Mouse (Mus musculus): Measurements from ENCODE around the gene Spaca5. TPM values are rescaled to one million over a fixed set of nuclear protein-coding genes. Genes with fewer than 3 reads are reported as not detected.

The Spaca5 gene
- not detected in 2 replicates for polyA plus RNA-seq (2015; fragmentation: Nextera tagmentation; extraction: Ambion mirVana)

- Histone ChIP-seq H3K4me1 (no peaks in the 10 kb centered on the region), H3K9me3 (no peaks in the 10 kb centered on the region), H3K27ac (no peak within 1 kb of the TSS), H3K4me2 (no peak within 1 kb of the TSS), H3K4me3 (no peak within 1 kb of the TSS), H3K9ac (no peak within 1 kb of the TSS), H3K36me3 (no peaks in the 10 kb centered on the region), H3K27me3 (no peaks in the 10 kb centered on the region)
- no peak for ATAC-seq (ENCODE audit: insufficient number of reproducible peaks, low FRiP score, low TSS enrichment, low read depth)
Measured at GRCm38 (mm10) chrX:21068106-21068505, at the start of gene Spaca5. Gene Spaca5 (plus strand): TSS chrX:21068406.

DNA sequence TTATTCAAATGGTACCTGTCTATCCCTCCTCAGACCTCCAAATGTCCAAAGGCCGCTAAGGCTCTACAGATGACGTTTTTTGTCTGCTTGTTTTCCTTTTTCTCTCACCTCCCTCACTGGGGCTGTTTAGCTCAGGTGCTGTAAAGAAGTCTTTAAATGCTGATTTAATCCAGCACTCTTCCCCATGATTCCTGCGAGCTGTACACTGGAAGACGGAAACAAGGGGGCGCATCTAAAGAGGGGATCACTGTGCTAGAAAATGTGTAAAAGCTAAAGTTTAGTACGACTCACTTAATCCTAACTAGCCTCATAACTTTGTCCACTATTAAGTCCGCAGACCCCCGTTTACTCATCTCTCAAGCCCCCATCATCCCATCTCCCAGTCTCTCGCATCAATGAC is 6.7 kb upstream of the Spaca5 start:
- Histone ChIP-seq H3K4me2 (peak overlapping the region; percentile 37), H3K36me3 (no peaks in the 10 kb centered on the region), H3K4me1 (no peaks in the 10 kb centered on the region), H3K4me3 (peak overlapping the region; percentile 47), H3K27me3 (no peaks in the 10 kb centered on the region), H3K27ac (0 out of 2 replicates have a peak overlapping the region, but pooled peaks have one; percentile 57), H3K9me3 (no peaks in the 10 kb centered on the region), H3K9ac (no peak overlapping the region; the same call in 1 of the 2 replicates)
- 29% methylated on average over 9 of the region's 9 CpGs for WGBS
- 0 out of 2 replicates have a peak, but pooled peaks have one; percentile 52 for ATAC-seq (ENCODE audit: insufficient number of reproducible peaks, low FRiP score, low TSS enrichment, low read depth)

GRCm38 (mm10) chrX:21061866-21062543 is 6.2 kb upstream of the Spaca5 start, which contains the start of gene Zfp182:
Gene Zfp182 (minus strand): TSS chrX:21062316.
- no peaks in the 10 kb centered on the region for H3K9me3 ChIP-seq
- H3K27ac ChIP-seq = 0 out of 2 replicates have a peak within 1 kb of the TSS, but pooled peaks have one; percentile 57
- peak within 1 kb of the TSS; percentile 47 for H3K4me3 ChIP-seq
- 0 out of 2 replicates have a peak, but pooled peaks have one; percentile 71 for ATAC-seq (ENCODE audit: insufficient number of reproducible peaks, low FRiP score, low TSS enrichment, low read depth)
- no peaks in the 10 kb centered on the region for H3K4me1 ChIP-seq
- H3K36me3 ChIP-seq = no peaks in the 10 kb centered on the region
- H3K27me3 ChIP-seq = no peaks in the 10 kb centered on the region
- 27% methylated on average over 25 of the region's 25 CpGs for WGBS
- peak within 1 kb of the TSS; percentile 37 for H3K4me2 ChIP-seq
- H3K9ac ChIP-seq = no peak within 1 kb of the TSS; the same call in 1 of the 2 replicates

DNA sequence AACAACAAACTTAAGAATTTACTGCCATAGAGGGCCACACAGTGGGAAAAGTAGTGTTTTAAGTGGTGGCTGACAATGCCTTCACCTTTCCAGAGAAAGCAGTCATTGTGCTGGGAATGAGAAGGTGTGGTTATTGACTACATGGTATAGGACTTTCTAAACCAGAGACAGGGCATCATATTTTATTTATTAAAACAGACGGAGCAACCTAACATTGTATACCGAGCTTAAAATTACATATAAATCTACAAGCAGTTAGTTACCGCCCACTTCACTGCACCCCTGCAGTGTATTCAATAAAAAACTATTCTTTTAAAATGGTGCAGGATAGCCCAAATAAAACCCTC is 5.7 kb upstream of the Spaca5 start:
- no peaks in the 10 kb centered on the region for H3K4me1 ChIP-seq
- no peaks in the 10 kb centered on the region for H3K9me3 ChIP-seq
- no peaks in the 10 kb centered on the region for H3K27me3 ChIP-seq
- no peak overlapping the region for H3K9ac ChIP-seq
- H3K36me3 ChIP-seq = no peaks in the 10 kb centered on the region
- H3K27ac ChIP-seq = no peak overlapping the region
- no peak for ATAC-seq (ENCODE audit: insufficient number of reproducible peaks, low FRiP score, low TSS enrichment, low read depth)
- H3K4me3 ChIP-seq = peak overlapping the region; percentile 47
- 80% methylated on average over 3 of the region's 3 CpGs for WGBS
- peak overlapping the region; percentile 22; the same call in 1 of the 2 replicates for H3K4me2 ChIP-seq

- Histone ChIP-seq H3K9ac (no peak overlapping the region), H3K4me1 (no peaks in the 10 kb centered on the region), H3K4me3 (peak overlapping the region; percentile 42), H3K27me3 (no peaks in the 10 kb centered on the region), H3K9me3 (no peaks in the 10 kb centered on the region), H3K27ac (peak overlapping the region; percentile 81; the same call in 1 of the 2 replicates), H3K4me2 (peak overlapping the region; percentile 44), H3K36me3 (no peaks in the 10 kb centered on the region)
- peak; percentile 24; the same call in 1 of the 2 replicates for ATAC-seq (ENCODE audit: insufficient number of reproducible peaks, low FRiP score, low TSS enrichment, low read depth)
- 49% methylated on average over 6 of the region's 6 CpGs for WGBS
Measured at GRCm38 (mm10) chrX:21088645-21088982, 20.4 kb downstream of the Spaca5 start.

DNA sequence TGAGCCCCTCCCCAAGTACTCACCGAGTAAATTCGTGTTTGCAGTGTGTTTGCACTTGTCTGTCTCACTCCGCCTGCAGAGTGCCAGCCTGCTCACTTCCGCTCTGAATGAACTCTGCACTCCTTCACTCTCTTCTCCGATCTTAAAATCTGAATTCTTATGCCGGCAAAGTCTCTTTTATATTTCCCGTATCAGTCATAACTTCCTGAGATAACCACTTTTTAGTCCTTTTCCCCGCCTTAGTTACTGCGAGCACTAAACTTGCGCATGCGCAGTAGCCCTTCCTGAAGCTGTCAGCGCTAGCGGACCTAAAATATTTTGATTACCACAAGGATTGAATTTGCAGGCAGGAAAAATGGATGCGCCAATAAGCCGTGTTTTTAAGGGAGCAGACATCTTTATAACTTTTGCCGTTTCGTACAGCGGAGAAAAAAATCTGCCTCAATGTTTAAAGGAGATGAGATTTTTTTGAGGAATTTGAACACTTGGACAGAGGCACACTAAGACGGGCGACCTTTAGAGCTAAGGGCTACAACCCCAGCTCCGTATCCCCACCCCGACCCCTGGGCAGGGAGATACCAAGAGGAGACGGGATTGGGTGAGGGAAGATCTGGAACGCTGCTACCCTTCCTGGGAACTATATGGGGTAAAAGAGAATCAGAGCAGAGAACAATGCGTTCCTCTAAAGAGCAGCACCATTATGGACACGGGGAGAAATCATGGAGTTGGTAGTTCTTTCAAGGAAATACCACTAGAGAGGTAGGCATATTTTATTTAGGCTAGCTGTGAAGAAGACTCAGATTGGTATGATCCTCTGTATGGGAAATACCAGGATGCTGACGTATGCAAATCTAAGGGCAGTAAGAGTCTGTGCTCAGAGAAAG is 21.0 kb downstream of the Spaca5 start, which contains the start of gene Zfp300:
TSS of gene Zfp300 (minus strand) at position 545 of the 884 bp plus-strand sequence.
- H3K36me3 ChIP-seq = no peaks in the 10 kb centered on the region
- no peaks in the 10 kb centered on the region for H3K4me1 ChIP-seq
- ATAC-seq (ENCODE audit: insufficient number of reproducible peaks, low FRiP score, low TSS enrichment, low read depth) = peak; percentile 69; the same call in 1 of the 2 replicates
- H3K27ac ChIP-seq = peak within 1 kb of the TSS; percentile 81
- WGBS = 20% methylated on average over 27 of the region's 27 CpGs
- H3K4me2 ChIP-seq = peak within 1 kb of the TSS; percentile 44
- H3K9ac ChIP-seq = no peak within 1 kb of the TSS
- H3K27me3 ChIP-seq = no peaks in the 10 kb centered on the region
- H3K4me3 ChIP-seq = peak within 1 kb of the TSS; percentile 42
- no peaks in the 10 kb centered on the region for H3K9me3 ChIP-seq

DNA sequence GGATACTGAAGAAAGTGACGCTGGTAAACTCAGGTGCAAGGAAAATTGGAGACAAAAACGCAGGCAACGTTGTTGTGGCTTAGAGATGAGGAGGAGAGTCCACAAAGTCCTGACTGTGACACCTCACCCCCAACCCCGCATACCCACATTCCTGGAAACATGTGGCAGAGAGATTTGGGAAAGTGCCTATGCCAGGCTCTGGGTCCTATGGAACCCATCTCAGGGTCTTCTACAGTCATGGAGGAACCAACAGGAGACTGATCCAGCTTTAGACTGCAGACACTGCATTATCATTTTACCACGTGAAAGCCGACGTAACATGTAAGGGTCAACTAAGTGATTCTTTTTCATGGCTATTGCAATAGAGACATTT is 21.6 kb downstream of the Spaca5 start:
- H3K4me3 ChIP-seq = peak overlapping the region; percentile 42
- WGBS = 47% methylated on average over 7 of the region's 7 CpGs
- no peak overlapping the region for H3K9ac ChIP-seq
- ATAC-seq (ENCODE audit: insufficient number of reproducible peaks, low FRiP score, low TSS enrichment, low read depth) = no peak
- H3K9me3 ChIP-seq = no peaks in the 10 kb centered on the region
- H3K36me3 ChIP-seq = no peaks in the 10 kb centered on the region
- H3K27ac ChIP-seq = peak overlapping the region; percentile 81
- no peaks in the 10 kb centered on the region for H3K27me3 ChIP-seq
- H3K4me1 ChIP-seq = no peaks in the 10 kb centered on the region
- H3K4me2 ChIP-seq = peak overlapping the region; percentile 44

GRCm38 (mm10) chrX:21115520-21115919 is 47.3 kb downstream of the Spaca5 start, which contains the start of gene Ssxa1:
Gene Ssxa1 (plus strand): TSS chrX:21115820.
- Histone ChIP-seq H3K27ac (no peak within 1 kb of the TSS), H3K9me3 (no peaks in the 10 kb centered on the region), H3K27me3 (no peaks in the 10 kb centered on the region), H3K9ac (no peak within 1 kb of the TSS), H3K4me2 (no peak within 1 kb of the TSS), H3K4me3 (no peak within 1 kb of the TSS), H3K4me1 (no peaks in the 10 kb centered on the region), H3K36me3 (no peaks in the 10 kb centered on the region)
- no peak for ATAC-seq (ENCODE audit: insufficient number of reproducible peaks, low FRiP score, low TSS enrichment, low read depth)
- 78% methylated on average over 4 of the region's 4 CpGs for WGBS

Other genes with a start within 250 kb of the Spaca5 start
- 36.0 and 41.1 TPM in 2 replicates for gene Timp1, start 198.2 kb upstream of the Spaca5 start, polyA plus RNA-seq (2015; fragmentation: Nextera tagmentation; extraction: Ambion mirVana)
- gene Syn1, start 147.4 kb upstream of the Spaca5 start, polyA plus RNA-seq (2015; fragmentation: Nextera tagmentation; extraction: Ambion mirVana) = 0.32 and 0.35 TPM in 2 replicates
- 7.7 and 8.4 TPM in 2 replicates for gene Cfp, start 136.9 kb upstream of the Spaca5 start, polyA plus RNA-seq (2015; fragmentation: Nextera tagmentation; extraction: Ambion mirVana)
- gene Elk1, start 117.8 kb upstream of the Spaca5 start, polyA plus RNA-seq (2015; fragmentation: Nextera tagmentation; extraction: Ambion mirVana) = 11.6 and 14.4 TPM in 2 replicates
- gene Uxt, start 106.4 kb upstream of the Spaca5 start, polyA plus RNA-seq (2015; fragmentation: Nextera tagmentation; extraction: Ambion mirVana) = 44.3 and 47.3 TPM in 2 replicates
- 6.2 and 7.4 TPM in 2 replicates for gene Zfp182, start 6.1 kb upstream of the Spaca5 start, polyA plus RNA-seq (2015; fragmentation: Nextera tagmentation; extraction: Ambion mirVana)
- 1.8 and 2.7 TPM in 2 replicates for gene Zfp300, start 21.1 kb downstream of the Spaca5 start, polyA plus RNA-seq (2015; fragmentation: Nextera tagmentation; extraction: Ambion mirVana)
- not detected in 2 replicates for gene Ssxa1, start 47.4 kb downstream of the Spaca5 start, polyA plus RNA-seq (2015; fragmentation: Nextera tagmentation; extraction: Ambion mirVana)
- not detected in 2 replicates for gene Gm21876, start 107.2 kb downstream of the Spaca5 start, polyA plus RNA-seq (2015; fragmentation: Nextera tagmentation; extraction: Ambion mirVana)

Measured in limb, embryonic 15.5 days (tissue).